Mouse (Mus musculus) lung, postnatal 0 days (tissue): ENCODE results near the gene Bach2.

Source experiments
- CTCF ChIP-seq: IDR thresholded peaks from 2 replicates; pipeline ENCODE4 v1.5.1; 2016; ENCODE audit warnings: antibody characterized with exemption, mild to moderate bottlenecking
- EP300 ChIP-seq: IDR thresholded peaks from 2 replicates; pipeline ENCODE4 v1.6.1; 2016; ENCODE audit warnings: antibody characterized with exemption, mild to moderate bottlenecking, control low read depth

- TF ChIP-seq CTCF (no peak), EP300 (no peak)
Measured at GRCm38 (mm10) chr4:32510940-32511339, 272.3 kb downstream of the Bach2 start.
